Mouse (Mus musculus): ENCODE results near the gene E130308A19Rik. TPM values are rescaled to one million over a fixed set of nuclear protein-coding genes. Genes with fewer than 3 reads are reported as not detected.
A peak's percentile ranks its signal among the peaks of the same experiment; 100 is the strongest.

E130308A19Rik gene
- total and polyA plus RNA-seq, 2 experiments from 2014 or later: 11.3 to 16.3 TPM

- Histone ChIP-seq H3K9me3 (replicated peaks; ENCODE audit: control insufficient read depth, low read length) (no peaks in the 10 kb centered on the region), H3K27ac (ENCODE audit: low read depth) (peak within 1 kb of the TSS; percentile 77), H3K4me1 (ENCODE audit: control insufficient read depth, insufficient read depth) (peaks cover 12% of the 10 kb centered on the region), H3K9ac (replicated peaks; ENCODE audit: low read depth, low read length) (peak within 1 kb of the TSS; percentile 76), H3K36me3 (replicated peaks; ENCODE audit: control insufficient read depth, insufficient read depth, low read length) (no peaks in the 10 kb centered on the region), H3K4me2 (ENCODE audit: low read depth, low read length) (peak within 1 kb of the TSS; percentile 83), H3K4me3 (ENCODE audit: low read depth, low read length) (peak within 1 kb of the TSS; percentile 79), H3K27me3 (ENCODE audit: control insufficient read depth, insufficient read depth, low read length) (no peaks in the 10 kb centered on the region)
- ATAC-seq (ENCODE audit: insufficient read depth, low read depth) (peak; percentile 93), DNase-seq (ENCODE audit: low spot score) (peak; percentile 87)
- TF ChIP-seq EP300 (IDR thresholded peaks at IDR 0.05; ENCODE audit: low read depth): no peak
- no peak for TF ChIP-seq CTCF (IDR thresholded peaks at IDR 0.05; ENCODE audit: low read depth)
- WGBS: 4% methylated on average over 45 of the region's 45 CpGs
Observed at GRCm38 (mm10) chr4:59805181-59805967, 179.4 kb downstream of the E130308A19Rik start, which contains the start of gene Snx30. TSS of gene Snx30 (plus strand) at chr4:59805840.

- peak overlapping the region; percentile 77 for H3K27ac ChIP-seq (ENCODE audit: low read depth)
- peak overlapping the region; percentile 76 for H3K9ac ChIP-seq (replicated peaks; ENCODE audit: low read depth, low read length)
- peak; percentile 66 for ATAC-seq (ENCODE audit: insufficient read depth, low read depth)
- no peak for DNase-seq (ENCODE audit: low spot score)
- peak overlapping the region; percentile 83 for H3K4me2 ChIP-seq (ENCODE audit: low read depth, low read length)
- WGBS: under 1% methylated on average over 57 of the region's 58 CpGs
- no peaks in the 10 kb centered on the region for H3K9me3 ChIP-seq (replicated peaks; ENCODE audit: control insufficient read depth, low read length)
- peaks cover 12% of the 10 kb centered on the region for H3K4me1 ChIP-seq (ENCODE audit: control insufficient read depth, insufficient read depth)
- H3K4me3 ChIP-seq (ENCODE audit: low read depth, low read length): peak overlapping the region; percentile 79
- no peak for TF ChIP-seq EP300 (IDR thresholded peaks at IDR 0.05; ENCODE audit: low read depth)
- no peak for TF ChIP-seq CTCF (IDR thresholded peaks at IDR 0.05; ENCODE audit: low read depth)
- no peaks in the 10 kb centered on the region for H3K27me3 ChIP-seq (ENCODE audit: control insufficient read depth, insufficient read depth, low read length)
- H3K36me3 ChIP-seq (replicated peaks; ENCODE audit: control insufficient read depth, insufficient read depth, low read length): no peaks in the 10 kb centered on the region
Observed at GRCm38 (mm10) chr4:59805968-59806878, 180.2 kb downstream of the E130308A19Rik start.

GRCm38 (mm10) chr4:59806879-59807195 is 180.8 kb downstream of the E130308A19Rik start:
- 3% methylated on average over 9 of the region's 9 CpGs for WGBS

GRCm38 (mm10) chr4:59807521-59807920 is 181.5 kb downstream of the E130308A19Rik start:
- TF ChIP-seq EP300 (IDR thresholded peaks at IDR 0.05; ENCODE audit: low read depth) (no peak), CTCF (IDR thresholded peaks at IDR 0.05; ENCODE audit: low read depth) (no peak)
- Histone ChIP-seq H3K4me2 (ENCODE audit: low read depth, low read length) (peak overlapping the region; percentile 83; the same call in 1 of the 2 replicates), H3K27ac (ENCODE audit: low read depth) (no peak overlapping the region), H3K9ac (replicated peaks; ENCODE audit: low read depth, low read length) (no peak overlapping the region), H3K4me3 (ENCODE audit: low read depth, low read length) (peak overlapping the region; percentile 79; the same call in 1 of the 2 replicates), H3K9me3 (replicated peaks; ENCODE audit: control insufficient read depth, low read length) (no peaks in the 10 kb centered on the region), H3K4me1 (ENCODE audit: control insufficient read depth, insufficient read depth) (peaks cover 12% of the 10 kb centered on the region), H3K36me3 (replicated peaks; ENCODE audit: control insufficient read depth, insufficient read depth, low read length) (no peaks in the 10 kb centered on the region), H3K27me3 (ENCODE audit: control insufficient read depth, insufficient read depth, low read length) (no peaks in the 10 kb centered on the region)
- ATAC-seq (ENCODE audit: insufficient read depth, low read depth) (no peak), DNase-seq (ENCODE audit: low spot score) (no peak)
- 60% methylated on average over 2 of the region's 2 CpGs for WGBS

More at GRCm38 (mm10) chr4:59806879-59807195, 180.8 kb downstream of the E130308A19Rik start:
- Histone ChIP-seq H3K4me3 (ENCODE audit: low read depth, low read length) (peak overlapping the region; percentile 79), H3K9ac (replicated peaks; ENCODE audit: low read depth, low read length) (peak overlapping the region; percentile 76), H3K27ac (ENCODE audit: low read depth) (peak overlapping the region; percentile 77; the same call in 1 of the 2 replicates), H3K27me3 (ENCODE audit: control insufficient read depth, insufficient read depth, low read length) (no peaks in the 10 kb centered on the region), H3K4me1 (ENCODE audit: control insufficient read depth, insufficient read depth) (peaks cover 12% of the 10 kb centered on the region), H3K36me3 (replicated peaks; ENCODE audit: control insufficient read depth, insufficient read depth, low read length) (no peaks in the 10 kb centered on the region), H3K9me3 (replicated peaks; ENCODE audit: control insufficient read depth, low read length) (no peaks in the 10 kb centered on the region), H3K4me2 (ENCODE audit: low read depth, low read length) (peak overlapping the region; percentile 83)
- ATAC-seq (ENCODE audit: insufficient read depth, low read depth): no peak
- no peak for DNase-seq (ENCODE audit: low spot score)
- TF ChIP-seq EP300 (IDR thresholded peaks at IDR 0.05; ENCODE audit: low read depth): no peak
- no peak for TF ChIP-seq CTCF (IDR thresholded peaks at IDR 0.05; ENCODE audit: low read depth)

- WGBS: 86% methylated on average over 5 of the region's 5 CpGs
- Histone ChIP-seq H3K9ac (replicated peaks; ENCODE audit: low read depth, low read length) (no peak overlapping the region), H3K4me2 (ENCODE audit: low read depth, low read length) (no peak overlapping the region), H3K27me3 (ENCODE audit: control insufficient read depth, insufficient read depth, low read length) (no peaks in the 10 kb centered on the region), H3K9me3 (replicated peaks; ENCODE audit: control insufficient read depth, low read length) (no peaks in the 10 kb centered on the region), H3K4me3 (ENCODE audit: low read depth, low read length) (no peak overlapping the region), H3K36me3 (replicated peaks; ENCODE audit: control insufficient read depth, insufficient read depth, low read length) (no peaks in the 10 kb centered on the region), H3K27ac (ENCODE audit: low read depth) (no peak overlapping the region), H3K4me1 (ENCODE audit: control insufficient read depth, insufficient read depth) (peaks cover 12% of the 10 kb centered on the region)
- no peak for DNase-seq (ENCODE audit: low spot score)
- no peak for ATAC-seq (ENCODE audit: insufficient read depth, low read depth)
- TF ChIP-seq CTCF (IDR thresholded peaks at IDR 0.05; ENCODE audit: low read depth): no peak; the same call in 1 of the 2 replicates
Observed at GRCm38 (mm10) chr4:59808396-59808795, 182.4 kb downstream of the E130308A19Rik start.

Other genes with a start within 250 kb of the E130308A19Rik start
- 2.9 and 6.2 TPM in 2 replicates for gene Susd1, start 187.6 kb upstream of the E130308A19Rik start, total RNA-seq (2014; rRNA removed; ENCODE audit: low replicate concordance)
- gene Susd1, start 187.6 kb upstream of the E130308A19Rik start, polyA plus RNA-seq (2015; fragmentation: Nextera tagmentation; extraction: Ambion mirVana): 1.9 and 2.1 TPM in 2 replicates
- gene Ptbp3, start 76.8 kb upstream of the E130308A19Rik start, total RNA-seq (2014; rRNA removed; ENCODE audit: low replicate concordance): 61.4 and 69.2 TPM in 2 replicates
- 14.9 and 15.3 TPM in 2 replicates for gene Ptbp3, start 76.8 kb upstream of the E130308A19Rik start, polyA plus RNA-seq (2015; fragmentation: Nextera tagmentation; extraction: Ambion mirVana)
- 68.4 and 117 TPM in 2 replicates for gene Hsdl2, start 44.6 kb upstream of the E130308A19Rik start, total RNA-seq (2014; rRNA removed; ENCODE audit: low replicate concordance)
- gene Hsdl2, start 44.6 kb upstream of the E130308A19Rik start, polyA plus RNA-seq (2015; fragmentation: Nextera tagmentation; extraction: Ambion mirVana): 262 and 267 TPM in 2 replicates
- 10.3 and 17.3 TPM in 2 replicates for gene Inip, start 175.4 kb downstream of the E130308A19Rik start, total RNA-seq (2014; rRNA removed; ENCODE audit: low replicate concordance)
- gene Inip, start 175.4 kb downstream of the E130308A19Rik start, polyA plus RNA-seq (2015; fragmentation: Nextera tagmentation; extraction: Ambion mirVana): 23.6 and 25.2 TPM in 2 replicates
- 3.7 and 4.5 TPM in 2 replicates for gene Snx30, start 179.6 kb downstream of the E130308A19Rik start, total RNA-seq (2014; rRNA removed; ENCODE audit: low replicate concordance)
- 2.9 and 3.3 TPM in 2 replicates for gene Snx30, start 179.6 kb downstream of the E130308A19Rik start, polyA plus RNA-seq (2015; fragmentation: Nextera tagmentation; extraction: Ambion mirVana)

Data from heart, postnatal 0 days (tissue).